Mouse (Mus musculus) heart, embryonic 14.5 days (tissue): Measurements from ENCODE around the gene Ulk4. TPM values are rescaled to one million over a fixed set of nuclear protein-coding genes. Genes with fewer than 3 reads are reported as not detected.

Source experiments
- ATAC-seq: fragments of 200-750 bp; cut with Nextera tagmentation; 2 replicates; pipeline ENCODE4 v1.8.0; 2017; ENCODE audit warnings: low read depth, moderate TSS enrichment; ENCODE audit not compliant: insufficient number of reproducible peaks, insufficient read depth, low FRiP score
- H3K27ac ChIP-seq, 2 experiments: fragments of 200-500 bp in 1 of 2; fragments of 300-500 bp in 1 of 2; sonication (generic) in 1 of 2; replicated peaks in 1 of 2; 2 replicates each; pipeline ENCODE4 v1.5.1; 2012 to 2014; ENCODE audit warnings: low read depth in 2 of 2, low read length in 2 of 2, control low read depth in 1 of 2, mild to moderate bottlenecking in 1 of 2, mixed read lengths in 1 of 2; ENCODE audit not compliant: control insufficient read depth in 1 of 2, insufficient read depth in 1 of 2
- H3K27me3 ChIP-seq: fragments of 300-500 bp; sonication (generic); 2 replicates; pipeline ENCODE4 v1.6.1; 2014; ENCODE audit warnings: mild to moderate bottlenecking, low read length, control low read depth; ENCODE audit not compliant: control insufficient read depth, insufficient read depth
- H3K36me3 ChIP-seq: fragments of 300-500 bp; sonication (generic); 2 replicates; pipeline ENCODE4 v1.6.1; 2014; ENCODE audit warnings: mild to moderate bottlenecking, control low read depth, low read length, mixed read lengths; ENCODE audit not compliant: control insufficient read depth, insufficient read depth
- H3K4me1 ChIP-seq, 2 experiments: fragments of 200-500 bp in 1 of 2; fragments of 300-500 bp in 1 of 2; sonication (generic) in 1 of 2; 2 replicates each; pipeline ENCODE4 v1.6.1; 2012 to 2014; ENCODE audit warnings: low read length in 2 of 2, control low read depth in 1 of 2, mixed read lengths in 1 of 2; ENCODE audit not compliant: control insufficient read depth in 2 of 2, insufficient read depth in 2 of 2
- H3K4me2 ChIP-seq: fragments of 300-500 bp; sonication (generic); 2 replicates; pipeline ENCODE4 v1.6.1; 2014; ENCODE audit warnings: mild to moderate bottlenecking, low read length
- H3K4me3 ChIP-seq, 2 experiments: fragments of 200-500 bp in 1 of 2; fragments of 300-500 bp in 1 of 2; sonication (generic) in 1 of 2; 2 replicates each; pipeline ENCODE4 v1.5.1; 2012 to 2014; ENCODE audit warnings: low read length in 2 of 2, mild to moderate bottlenecking in 2 of 2, control low read depth in 1 of 2, low read depth in 1 of 2, moderate library complexity in 1 of 2; ENCODE audit not compliant: control insufficient read depth in 1 of 2, insufficient read depth in 1 of 2
- H3K9ac ChIP-seq: fragments of 300-500 bp; sonication (generic); 2 replicates; pipeline ENCODE4 v1.6.1; 2014; ENCODE audit warnings: mild to moderate bottlenecking, low read length
- H3K9me3 ChIP-seq: fragments of 300-500 bp; sonication (generic); 2 replicates; pipeline ENCODE4 v1.6.1; 2016; ENCODE audit warnings: low read length, control low read depth; ENCODE audit not compliant: control insufficient read depth
- WGBS: fragments of 180-500 bp; shearing (Covaris S2); extraction: QIAGEN DNeasy Blood & Tissue Kit; methylation state at CpG from one replicate; pipeline ENCODE4 v1.1.7; 2014; 5-methylcytosine and 5-hydroxymethylcytosine counted together
- polyA plus RNA-seq: library from polyadenylated mRNA; unstranded; fragments of >200 nt; fragmentation: Nextera tagmentation; extraction: Ambion mirVana; gene quantifications from 2 replicates; pipeline ENCODE4 v1.2.1, GENCODE M21; 2014

Gene Ulk4
- polyA plus RNA-seq, 1 experiment from 2014 or later: 95.4 TPM

DNA sequence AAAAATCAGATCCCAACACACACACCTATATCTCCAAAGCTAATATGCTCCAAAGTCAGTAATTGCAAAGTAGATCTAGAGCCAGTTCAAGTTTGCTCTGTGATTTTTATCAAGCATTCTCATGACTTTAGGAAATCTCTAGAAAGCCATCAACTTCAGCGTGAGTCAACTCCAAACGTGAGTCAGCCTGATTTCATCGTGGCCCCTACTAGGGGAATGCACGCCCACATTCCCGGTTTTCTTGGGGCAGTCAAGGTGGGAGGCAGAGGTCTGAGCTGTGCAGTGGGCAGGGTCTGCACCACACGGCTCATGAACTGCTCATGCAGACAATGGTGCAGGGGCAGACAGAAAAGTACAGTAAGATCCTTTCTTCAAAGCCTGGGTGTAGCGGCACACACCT, 271.0 kb downstream of the Ulk4 start:
- H3K4me1 ChIP-seq: peaks cover 12 to 13% of the 10 kb centered on the region in 2 experiments
- no peak overlapping the region for H3K9ac ChIP-seq
- H3K36me3 ChIP-seq: no peaks in the 10 kb centered on the region
- no peak overlapping the region for H3K4me2 ChIP-seq
- ATAC-seq: no peak
- no peaks in the 10 kb centered on the region for H3K9me3 ChIP-seq
- H3K27me3 ChIP-seq: no peaks in the 10 kb centered on the region
- no peak overlapping the region for H3K27ac ChIP-seq
- 76% methylated on average over 7 of the region's 7 CpGs for WGBS
- no peak overlapping the region for H3K4me3 ChIP-seq

- H3K4me3 ChIP-seq: no peak overlapping the region
- WGBS: 62% methylated on average over 15 of the region's 15 CpGs
- H3K9ac ChIP-seq: no peak overlapping the region
- no peak; the same call in 1 of the 2 replicates for ATAC-seq
- H3K4me1 ChIP-seq: peaks cover 9 to 17% of the 10 kb centered on the region in 2 experiments
- H3K27me3 ChIP-seq: no peaks in the 10 kb centered on the region
- peak overlapping the region; percentile 68 to 79; a peak in 3 of 4 replicates for H3K27ac ChIP-seq
- H3K4me2 ChIP-seq: no peak overlapping the region
- no peaks in the 10 kb centered on the region for H3K36me3 ChIP-seq
- H3K9me3 ChIP-seq: no peaks in the 10 kb centered on the region
Measured at GRCm38 (mm10) chr9:121001681-121002540, 275.1 kb downstream of the Ulk4 start.

DNA sequence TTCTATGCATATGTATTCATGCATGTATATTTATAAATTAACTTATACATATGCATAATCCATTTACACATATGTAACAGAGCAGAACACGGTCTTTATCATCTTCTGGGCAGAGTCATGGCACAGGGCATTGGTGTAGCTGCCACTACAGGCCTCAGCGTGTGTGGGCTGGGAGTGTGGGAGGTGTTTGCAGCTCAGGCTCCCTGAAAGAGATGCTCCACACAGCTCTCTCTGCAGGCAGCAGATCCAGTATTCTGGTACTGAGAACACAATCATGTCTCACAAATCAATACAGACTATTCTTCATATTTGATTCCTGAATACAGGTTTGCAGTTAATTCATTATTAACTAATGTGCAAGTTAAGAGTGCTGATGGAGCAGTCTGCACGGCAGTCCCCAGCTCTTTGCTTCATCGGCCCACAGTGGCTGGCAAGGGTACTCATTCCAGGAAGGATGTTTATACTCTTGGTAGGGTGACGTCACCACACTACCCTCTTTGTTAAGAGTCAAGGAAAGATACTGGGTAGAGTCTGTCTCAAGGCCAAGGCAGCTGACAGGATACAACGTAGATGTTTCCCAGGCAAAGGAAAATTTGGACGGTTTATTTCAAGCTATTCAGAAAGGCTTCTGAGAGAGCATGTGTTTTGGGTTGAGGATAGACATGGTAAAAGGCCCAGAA, 276.2 kb downstream of the Ulk4 start:
- no peak overlapping the region for H3K9ac ChIP-seq
- no peak overlapping the region for H3K4me2 ChIP-seq
- no peak overlapping the region for H3K4me3 ChIP-seq
- no peaks in the 10 kb centered on the region for H3K36me3 ChIP-seq
- 38% methylated on average over 7 of the region's 7 CpGs for WGBS
- no peaks in the 10 kb centered on the region for H3K27me3 ChIP-seq
- H3K27ac ChIP-seq: peak overlapping the region; percentile 68 to 79; a peak in 3 of 4 replicates
- ATAC-seq: peak; percentile 61; the same call in 1 of the 2 replicates
- H3K4me1 ChIP-seq: peaks cover 9 to 17% of the 10 kb centered on the region in 2 experiments
- H3K9me3 ChIP-seq: no peaks in the 10 kb centered on the region

- no peak for ATAC-seq
- Histone ChIP-seq H3K9ac (no peak overlapping the region), H3K4me2 (no peak overlapping the region), H3K4me3 (no peak overlapping the region), H3K27ac (no peak overlapping the region), H3K9me3 (no peaks in the 10 kb centered on the region), H3K27me3 (no peaks in the 10 kb centered on the region), H3K4me1 (peaks cover 17 to 21% of the 10 kb centered on the region in 2 experiments), H3K36me3 (no peaks in the 10 kb centered on the region)
- 73% methylated on average over 11 of the region's 11 CpGs for WGBS
Measured at GRCm38 (mm10) chr9:120998696-120999095, 278.3 kb downstream of the Ulk4 start.

DNA sequence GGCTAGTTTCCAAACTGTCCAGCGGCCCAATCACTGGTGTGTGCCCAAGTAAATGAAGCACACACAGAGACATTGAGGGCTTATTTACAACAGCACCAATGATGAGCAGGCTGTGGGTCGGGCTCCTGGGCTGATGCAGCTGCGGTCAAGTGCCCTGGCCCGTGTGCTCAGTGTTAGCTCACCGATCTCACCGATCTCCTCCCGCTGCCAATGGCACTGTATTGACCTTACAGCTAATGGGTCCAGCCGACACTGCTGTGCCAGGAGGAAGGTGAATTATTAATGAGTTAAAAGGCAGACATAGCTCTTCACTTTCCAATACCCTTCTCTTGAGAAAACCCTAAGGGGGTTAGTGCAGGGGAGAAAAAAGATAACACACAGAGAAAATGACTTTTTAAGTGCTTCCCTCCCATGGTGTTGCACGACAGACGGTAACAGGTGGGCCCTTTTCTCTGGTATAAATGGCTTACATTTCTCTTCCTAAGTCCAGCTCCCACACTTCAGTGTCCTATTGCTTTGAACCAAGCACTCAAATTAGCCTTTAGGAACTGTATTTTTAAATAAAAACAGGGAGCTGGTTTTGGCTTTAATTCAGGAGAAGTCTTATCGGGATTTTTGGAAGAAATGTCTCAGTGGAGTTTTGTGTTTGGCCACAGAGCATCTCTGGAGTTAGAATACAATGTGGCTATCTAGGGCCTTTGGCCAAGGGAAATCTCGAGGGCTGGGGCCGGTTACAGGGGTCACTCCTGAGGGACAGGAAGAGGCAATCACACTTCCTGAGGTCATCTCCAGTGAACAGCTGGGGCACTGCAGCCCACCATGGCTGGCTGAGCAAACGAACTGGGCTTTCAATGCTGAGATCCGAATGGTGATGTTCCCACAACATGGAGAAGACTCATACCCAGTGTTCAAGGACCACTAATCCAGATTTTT, 282.5 kb downstream of the Ulk4 start:
- Histone ChIP-seq H3K27ac (0 out of 4 replicates have a peak overlapping the region, but pooled peaks of 1 of the 2 experiments have one; percentile 11), H3K4me3 (no peak overlapping the region), H3K9ac (no peak overlapping the region), H3K4me2 (no peak overlapping the region), H3K27me3 (no peaks in the 10 kb centered on the region), H3K4me1 (peaks cover 7 to 11% of the 10 kb centered on the region in 2 experiments; a peak in 1 of 4 replicates), H3K36me3 (no peaks in the 10 kb centered on the region), H3K9me3 (no peaks in the 10 kb centered on the region)
- WGBS: 70% methylated on average over 15 of the region's 15 CpGs
- no peak for ATAC-seq

DNA sequence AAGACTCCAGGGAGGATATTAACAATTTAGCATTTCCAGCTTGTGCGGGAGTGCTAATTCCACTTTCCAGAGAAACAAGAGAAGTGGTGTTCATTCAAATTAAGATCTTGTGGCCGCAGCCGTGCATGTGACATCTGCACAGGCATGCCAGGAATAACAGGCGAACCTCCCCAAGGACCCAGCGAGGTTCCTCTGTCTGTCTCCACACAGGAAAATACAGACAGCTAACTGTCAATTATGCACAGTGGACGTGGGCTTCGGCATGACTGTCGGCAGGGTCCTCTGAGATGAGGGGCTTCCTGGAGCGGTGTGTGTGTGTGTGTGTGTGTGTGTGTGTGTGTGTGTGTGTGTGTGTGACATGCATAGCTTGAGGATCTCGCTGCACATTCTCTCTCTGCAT, 284.0 kb downstream of the Ulk4 start:
- Histone ChIP-seq H3K4me2 (no peak overlapping the region), H3K4me1 (peaks cover 17 to 21% of the 10 kb centered on the region in 2 experiments), H3K9me3 (no peaks in the 10 kb centered on the region), H3K36me3 (no peaks in the 10 kb centered on the region), H3K9ac (no peak overlapping the region), H3K4me3 (no peak overlapping the region), H3K27me3 (no peaks in the 10 kb centered on the region), H3K27ac (no peak overlapping the region)
- ATAC-seq: no peak
- 53% methylated on average over 10 of the region's 10 CpGs for WGBS

GRCm38 (mm10) chr9:120991801-120992200, 285.2 kb downstream of the Ulk4 start:
- Histone ChIP-seq H3K4me3 (no peak overlapping the region), H3K36me3 (no peaks in the 10 kb centered on the region), H3K27me3 (no peaks in the 10 kb centered on the region), H3K27ac (no peak overlapping the region), H3K9ac (no peak overlapping the region), H3K4me2 (no peak overlapping the region), H3K9me3 (no peaks in the 10 kb centered on the region), H3K4me1 (peaks cover 26 to 33% of the 10 kb centered on the region in 2 experiments)
- WGBS: 83% methylated on average over 2 of the region's 2 CpGs
- ATAC-seq: no peak
